ENCODE assay signal across 8 mouse cellular contexts in the genomic region with DNA sequence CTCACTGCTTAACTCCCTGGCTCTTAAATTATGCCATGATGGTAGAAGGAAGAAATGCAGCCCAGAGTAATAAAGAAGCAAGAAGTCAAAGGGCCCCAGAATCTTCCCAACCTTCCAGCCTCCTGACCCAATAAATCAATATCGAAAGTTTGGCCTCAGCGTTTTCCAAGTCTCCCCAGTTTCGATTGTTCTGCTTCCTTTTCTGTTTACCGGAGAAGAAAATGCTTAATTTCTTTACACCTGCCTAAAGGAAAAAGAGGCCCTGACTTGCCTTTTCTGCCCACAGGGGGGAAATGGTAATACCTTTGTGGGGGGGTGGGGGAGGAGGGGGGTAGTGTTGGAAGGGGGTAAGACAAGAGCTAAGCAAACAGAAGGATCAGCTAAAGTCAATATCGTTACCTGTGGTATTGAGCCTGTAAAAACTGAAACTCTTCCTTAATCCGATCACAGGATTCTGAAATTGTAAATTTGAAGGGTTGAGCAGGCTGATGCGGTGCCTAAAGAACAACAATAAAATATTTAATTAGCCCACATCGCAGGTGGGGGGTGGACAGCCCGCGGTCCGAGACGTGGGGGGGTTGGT. TPM values are rescaled to one million over a fixed set of nuclear protein-coding genes. Genes with fewer than 3 reads are reported as not detected.
DNase-seq lines count a peak whose midpoint lies in the region; ATAC-seq and TF ChIP-seq lines count a peak whose summit lies in the region.

No protein-coding gene starts in this region.

- peak overlapping the region; percentile 97 for H3K27ac ChIP-seq in layer of hippocampus, adult 2 months
- no peak overlapping the region for H3K27ac ChIP-seq in cortical plate, adult 2 months (ENCODE audit: insufficient read depth, low read length)
- peak overlapping the region; percentile 98 for H3K27ac ChIP-seq in hindbrain, embryonic 12.5 days
- peak overlapping the region; percentile 95 for H3K27ac ChIP-seq in midbrain, embryonic 14.5 days (replicated peaks; ENCODE audit: low read depth, low read length)

- no peak for DNase-seq in layer of hippocampus, adult 2 months (ENCODE audit: low spot score in 2 of 2)
- no peak for DNase-seq in layer of hippocampus, adult 9-11 months
- peak; percentile 50 for DNase-seq in midbrain, embryonic 14.5 days
- no peak for DNase-seq in gastrocnemius, adult 8-10 months (ENCODE audit: low spot score in 2 of 2)
- no peak for DNase-seq in right cerebral cortex, postnatal 36 days (ENCODE audit: low spot score in 2 of 2)
- DNase-seq in cerebellum, postnatal 36 days, result no peak

- H3K27me3 ChIP-seq in hindbrain, embryonic 12.5 days, result 0 out of 2 replicates have a peak, but pooled peaks cover 6% of the 10 kb centered on the region
- H3K27me3 ChIP-seq in midbrain, embryonic 14.5 days (ENCODE audit: control insufficient read depth, insufficient read depth, low read length), result peaks cover 9% of the 10 kb centered on the region

- WGBS in hindbrain, embryonic 12.5 days, result 0% methylated on average over 12 of the region's 12 CpGs
- WGBS in midbrain, embryonic 14.5 days, result under 1% methylated on average over 12 of the region's 12 CpGs

- H3K4me1 ChIP-seq in cortical plate, adult 2 months (ENCODE audit: control insufficient read depth, insufficient read depth, low read length), result peaks cover 2% of the 10 kb centered on the region; the same call in 1 of the 2 replicates
- peaks cover 31% of the 10 kb centered on the region for H3K4me1 ChIP-seq in hindbrain, embryonic 12.5 days
- peaks cover 34% of the 10 kb centered on the region for H3K4me1 ChIP-seq in midbrain, embryonic 14.5 days (ENCODE audit: control insufficient read depth, insufficient read depth, low read length)

- peak overlapping the region; percentile 97 for H3K9ac ChIP-seq in hindbrain, embryonic 12.5 days
- peak overlapping the region; percentile 93 for H3K9ac ChIP-seq in midbrain, embryonic 14.5 days (replicated peaks; ENCODE audit: low read length)

- no peak for ATAC-seq in hindbrain, embryonic 12.5 days (ENCODE audit: low FRiP score)
- no peak for ATAC-seq in midbrain, embryonic 14.5 days (ENCODE audit: low FRiP score, low TSS enrichment)

- peak overlapping the region; percentile 60 for H3K4me2 ChIP-seq in hindbrain, embryonic 12.5 days (replicated peaks)
- peak overlapping the region; percentile 55 for H3K4me2 ChIP-seq in midbrain, embryonic 14.5 days (ENCODE audit: low read length)

- TF ChIP-seq CTCF in layer of hippocampus, adult 2 months (conservative IDR thresholded peaks at IDR 0.05), result peak; percentile 18; the same call in 1 of the 2 replicates
- TF ChIP-seq CTCF in cortical plate, adult 2 months (IDR thresholded peaks at IDR 0.05; ENCODE audit: extremely low read depth, insufficient read depth, low read length), result no peak

- no peak for TF ChIP-seq POLR2A in cortical plate, adult 2 months (IDR thresholded peaks at IDR 0.05; ENCODE audit: extremely low read depth, insufficient read depth, low read length)

- no peaks in the 10 kb centered on the region for H3K36me3 ChIP-seq in hindbrain, embryonic 12.5 days
- no peaks in the 10 kb centered on the region for H3K36me3 ChIP-seq in midbrain, embryonic 14.5 days (ENCODE audit: control insufficient read depth, insufficient read depth, low read length)

- peak overlapping the region; percentile 79 for H3K4me3 ChIP-seq in layer of hippocampus, adult 2 months
- H3K4me3 ChIP-seq in cortical plate, adult 2 months (ENCODE audit: insufficient read depth, low read length), result peak overlapping the region; percentile 43
- H3K4me3 ChIP-seq in hindbrain, embryonic 12.5 days, result peak overlapping the region; percentile 80
- H3K4me3 ChIP-seq in midbrain, embryonic 14.5 days (replicated peaks; ENCODE audit: low read depth, low read length), result peak overlapping the region; percentile 79

- H3K9me3 ChIP-seq in hindbrain, embryonic 12.5 days (replicated peaks), result no peaks in the 10 kb centered on the region
- H3K9me3 ChIP-seq in midbrain, embryonic 14.5 days (ENCODE audit: control insufficient read depth, low read length), result no peaks in the 10 kb centered on the region

RNA-seq across cellular contexts. Expression of a gene that starts 1.4 kb away (rescaled TPM):
- total RNA-seq in layer of hippocampus, adult 2 months (2021), result 10 to 100 TPM; 40.9 to 41.7 TPM
- 31.1 and 34.2 TPM in 2 replicates for polyA plus RNA-seq in cortical plate, adult 2 months (2012; rRNA removed)
- polyA plus RNA-seq in hindbrain, embryonic 12.5 days (2016; fragmentation: Nextera tagmentation; extraction: Ambion mirVana), result 37.7 and 40.2 TPM in 2 replicates
- polyA plus RNA-seq in midbrain, embryonic 14.5 days (2014; fragmentation: Nextera tagmentation; extraction: Ambion mirVana), result 34.5 and 39.6 TPM in 2 replicates
- 10 to 100 TPM; 15.0 to 17.9 (median 16.5) TPM for total RNA-seq in gastrocnemius, adult 8-10 months (2022)
